Mouse (Mus musculus): ENCODE data around the gene Fuk. TPM values are rescaled to one million over a fixed set of nuclear protein-coding genes. Genes with fewer than 3 reads are reported as not detected.

Fuk gene
- polyA plus RNA-seq (2015; fragmentation: Nextera tagmentation; extraction: Ambion mirVana): 7.5 and 8.4 TPM in 2 replicates

- Histone ChIP-seq H3K4me1 (replicated peaks) (peaks cover 5% of the 10 kb centered on the region), H3K36me3 (peaks cover 11% of the 10 kb centered on the region; the same call in 1 of the 2 replicates), H3K4me3 (peak within 1 kb of the TSS; percentile 57), H3K27me3 (no peaks in the 10 kb centered on the region), H3K9ac (peak within 1 kb of the TSS; percentile 83), H3K27ac (no peak within 1 kb of the TSS), H3K9me3 (no peaks in the 10 kb centered on the region), H3K4me2 (peak within 1 kb of the TSS; percentile 56)
- 4% methylated on average over 30 of the region's 30 CpGs for WGBS
- peak; percentile 95 for ATAC-seq (ENCODE audit: low FRiP score)
Observed at GRCm38 (mm10) chr8:110901839-110902578, at the start of gene Fuk. Gene Fuk (minus strand): TSS chr8:110902488.

GRCm38 (mm10) chr8:110950065-110950484 is 47.8 kb upstream of the Fuk start:
- peak overlapping the region; percentile 31; the same call in 1 of the 2 replicates for H3K4me2 ChIP-seq
- H3K36me3 ChIP-seq: peaks cover 6% of the 10 kb centered on the region; the same call in 1 of the 2 replicates
- peaks cover 7% of the 10 kb centered on the region for H3K4me1 ChIP-seq (replicated peaks)
- ATAC-seq (ENCODE audit: low FRiP score): peak; percentile 66
- WGBS: 66% methylated on average over 17 of the region's 17 CpGs
- H3K4me3 ChIP-seq: 0 out of 2 replicates have a peak overlapping the region, but pooled peaks have one; percentile 8
- no peaks in the 10 kb centered on the region for H3K9me3 ChIP-seq
- H3K27me3 ChIP-seq: no peaks in the 10 kb centered on the region
- H3K9ac ChIP-seq: no peak overlapping the region
- H3K27ac ChIP-seq: peak overlapping the region; percentile 76

GRCm38 (mm10) chr8:110945716-110946115 is 43.4 kb upstream of the Fuk start:
- no peaks in the 10 kb centered on the region for H3K36me3 ChIP-seq
- ATAC-seq (ENCODE audit: low FRiP score): no peak
- H3K27me3 ChIP-seq: no peaks in the 10 kb centered on the region
- H3K4me1 ChIP-seq (replicated peaks): peaks cover 16% of the 10 kb centered on the region
- 75% methylated on average over 4 of the region's 4 CpGs for WGBS
- no peak overlapping the region for H3K4me3 ChIP-seq
- H3K9ac ChIP-seq: no peak overlapping the region
- no peak overlapping the region for H3K4me2 ChIP-seq
- H3K27ac ChIP-seq: no peak overlapping the region
- no peaks in the 10 kb centered on the region for H3K9me3 ChIP-seq

- H3K36me3 ChIP-seq: no peaks in the 10 kb centered on the region
- no peak overlapping the region for H3K27ac ChIP-seq
- ATAC-seq (ENCODE audit: low FRiP score): no peak
- H3K4me2 ChIP-seq: no peak overlapping the region
- H3K27me3 ChIP-seq: no peaks in the 10 kb centered on the region
- H3K9me3 ChIP-seq: no peaks in the 10 kb centered on the region
- H3K4me1 ChIP-seq (replicated peaks): peaks cover 11% of the 10 kb centered on the region
- H3K4me3 ChIP-seq: no peak overlapping the region
- no peak overlapping the region for H3K9ac ChIP-seq
- 92% methylated on average over 7 of the region's 7 CpGs for WGBS
Observed at GRCm38 (mm10) chr8:110944276-110944876, 42.1 kb upstream of the Fuk start.

GRCm38 (mm10) chr8:110941453-110941948 is 39.2 kb upstream of the Fuk start:
- Histone ChIP-seq H3K36me3 (peaks cover 3% of the 10 kb centered on the region), H3K9me3 (no peaks in the 10 kb centered on the region), H3K4me3 (no peak overlapping the region), H3K4me2 (no peak overlapping the region), H3K9ac (no peak overlapping the region), H3K27ac (no peak overlapping the region), H3K4me1 (replicated peaks) (peaks cover 17% of the 10 kb centered on the region), H3K27me3 (no peaks in the 10 kb centered on the region)
- WGBS: 58% methylated on average over 10 of the region's 10 CpGs
- ATAC-seq (ENCODE audit: low FRiP score): no peak

- 92% methylated on average over 15 of the region's 15 CpGs for WGBS
- no peak for ATAC-seq (ENCODE audit: low FRiP score)
Observed at GRCm38 (mm10) chr8:110940682-110941452, 38.6 kb upstream of the Fuk start.

GRCm38 (mm10) chr8:110938882-110939589 is 36.7 kb upstream of the Fuk start:
- Histone ChIP-seq H3K9me3 (no peaks in the 10 kb centered on the region), H3K4me2 (no peak overlapping the region), H3K36me3 (peaks cover 3% of the 10 kb centered on the region), H3K4me1 (replicated peaks) (peaks cover 17% of the 10 kb centered on the region), H3K27ac (no peak overlapping the region), H3K9ac (no peak overlapping the region), H3K27me3 (no peaks in the 10 kb centered on the region), H3K4me3 (no peak overlapping the region)
- 81% methylated on average over 6 of the region's 6 CpGs for WGBS
- no peak for ATAC-seq (ENCODE audit: low FRiP score)

More at GRCm38 (mm10) chr8:110940682-110941452, 38.6 kb upstream of the Fuk start:
- Histone ChIP-seq H3K4me3 (no peak overlapping the region), H3K27me3 (no peaks in the 10 kb centered on the region), H3K36me3 (peaks cover 3% of the 10 kb centered on the region), H3K9ac (no peak overlapping the region), H3K27ac (no peak overlapping the region), H3K4me1 (replicated peaks) (peaks cover 17% of the 10 kb centered on the region), H3K4me2 (no peak overlapping the region), H3K9me3 (no peaks in the 10 kb centered on the region)

- Histone ChIP-seq H3K4me2 (no peak overlapping the region), H3K36me3 (peaks cover 7% of the 10 kb centered on the region), H3K4me1 (replicated peaks) (peaks cover 13% of the 10 kb centered on the region), H3K4me3 (no peak overlapping the region), H3K9me3 (no peaks in the 10 kb centered on the region), H3K9ac (no peak overlapping the region), H3K27me3 (no peaks in the 10 kb centered on the region), H3K27ac (no peak overlapping the region)
- no peak for ATAC-seq (ENCODE audit: low FRiP score)
- 96% methylated on average over 12 of the region's 12 CpGs for WGBS
Observed at GRCm38 (mm10) chr8:110936217-110936616, 33.9 kb upstream of the Fuk start.

GRCm38 (mm10) chr8:110933272-110933671 is 31.0 kb upstream of the Fuk start:
- H3K9ac ChIP-seq: no peak overlapping the region
- peaks cover 19% of the 10 kb centered on the region for H3K4me1 ChIP-seq (replicated peaks)
- H3K27ac ChIP-seq: no peak overlapping the region
- WGBS: 93% methylated on average over 2 of the region's 2 CpGs
- H3K9me3 ChIP-seq: no peaks in the 10 kb centered on the region
- H3K36me3 ChIP-seq: peaks cover 12% of the 10 kb centered on the region
- no peak overlapping the region for H3K4me3 ChIP-seq
- no peaks in the 10 kb centered on the region for H3K27me3 ChIP-seq
- no peak for ATAC-seq (ENCODE audit: low FRiP score)
- no peak overlapping the region for H3K4me2 ChIP-seq

GRCm38 (mm10) chr8:110932444-110932843 is 30.2 kb upstream of the Fuk start:
- Histone ChIP-seq H3K27ac (no peak overlapping the region), H3K4me1 (replicated peaks) (peaks cover 21% of the 10 kb centered on the region), H3K36me3 (peaks cover 11% of the 10 kb centered on the region), H3K9me3 (no peaks in the 10 kb centered on the region), H3K27me3 (no peaks in the 10 kb centered on the region), H3K4me2 (no peak overlapping the region), H3K9ac (no peak overlapping the region), H3K4me3 (no peak overlapping the region)
- no peak for ATAC-seq (ENCODE audit: low FRiP score)
- 85% methylated on average over 3 of the region's 3 CpGs for WGBS

GRCm38 (mm10) chr8:110931176-110931939 is 29.1 kb upstream of the Fuk start:
- H3K27ac ChIP-seq: no peak overlapping the region
- H3K4me2 ChIP-seq: no peak overlapping the region
- H3K9me3 ChIP-seq: no peaks in the 10 kb centered on the region
- H3K4me1 ChIP-seq (replicated peaks): peaks cover 28% of the 10 kb centered on the region
- ATAC-seq (ENCODE audit: low FRiP score): no peak
- no peak overlapping the region for H3K4me3 ChIP-seq
- peaks cover 9% of the 10 kb centered on the region; the same call in 1 of the 2 replicates for H3K36me3 ChIP-seq
- no peaks in the 10 kb centered on the region for H3K27me3 ChIP-seq
- H3K9ac ChIP-seq: no peak overlapping the region
- 76% methylated on average over 12 of the region's 12 CpGs for WGBS
